Mouse (Mus musculus) hindbrain, embryonic 13.5 days (tissue): Measurements from ENCODE around the gene Copg1. TPM values are rescaled to one million over a fixed set of nuclear protein-coding genes. Genes with fewer than 3 reads are reported as not detected.
A peak's percentile ranks its signal among the peaks of the same experiment; 100 is the strongest.
"Not testable (repeated sequence)": the region's sequence is repeated elsewhere in the genome, so short reads cannot be mapped to it uniquely, and the experiment has no call there.

Experiments used
- ATAC-seq: fragments of 200-750 bp; cut with Nextera tagmentation; 2 replicates; pipeline ENCODE4 v1.8.0; 2017; ENCODE audit warnings: moderate TSS enrichment; ENCODE audit not compliant: low FRiP score
- H3K27ac ChIP-seq: fragments of 300-500 bp; sonication (generic); 2 replicates; pipeline ENCODE4 v1.5.1; 2015; ENCODE audit warnings: inconsistent platforms, mild to moderate bottlenecking, moderate library complexity
- H3K27me3 ChIP-seq: fragments of 300-500 bp; sonication (generic); 2 replicates; pipeline ENCODE4 v1.6.1; 2015; ENCODE audit warnings: mild to moderate bottlenecking, inconsistent platforms
- H3K36me3 ChIP-seq: fragments of 300-500 bp; sonication (generic); 2 replicates; pipeline ENCODE4 v1.6.1; 2015; ENCODE audit warnings: mild to moderate bottlenecking, inconsistent platforms
- H3K4me1 ChIP-seq: fragments of 300-500 bp; sonication (generic); replicated peaks from 2 replicates; pipeline ENCODE4 v1.6.1; 2015; ENCODE audit warnings: inconsistent platforms
- H3K4me2 ChIP-seq: fragments of 300-500 bp; sonication (generic); 2 replicates; pipeline ENCODE4 v1.6.1; 2015; ENCODE audit warnings: inconsistent platforms, mild to moderate bottlenecking, moderate library complexity
- H3K4me3 ChIP-seq: fragments of 300-500 bp; sonication (generic); 2 replicates; pipeline ENCODE4 v1.5.1; 2015; ENCODE audit warnings: mild to moderate bottlenecking, inconsistent platforms
- H3K9ac ChIP-seq: fragments of 300-500 bp; sonication (generic); 2 replicates; pipeline ENCODE4 v1.6.1; 2015; ENCODE audit warnings: mild to moderate bottlenecking, inconsistent platforms
- H3K9me3 ChIP-seq: fragments of 300-500 bp; sonication (generic); 2 replicates; pipeline ENCODE4 v1.6.1; 2016; ENCODE audit warnings: inconsistent platforms
- WGBS: fragments of 180-500 bp; shearing (Covaris S2); methylation state at CpG from one replicate; pipeline ENCODE4 v1.1.7; 2015; 5-methylcytosine and 5-hydroxymethylcytosine counted together
- polyA plus RNA-seq: library from polyadenylated mRNA; unstranded; fragments of >200 nt; fragmentation: Nextera tagmentation; extraction: Ambion mirVana; gene quantifications from 2 replicates; pipeline ENCODE4 v1.2.1, GENCODE M21; 2015

Copg1 gene
- polyA plus RNA-seq, 1 experiment from 2014 or later = 165 TPM

GRCm38 (mm10) chr6:87921201-87921600, 33.6 kb downstream of the Copg1 start:
- Histone ChIP-seq H3K27me3 (no peaks in the 10 kb centered on the region), H3K27ac (no peak overlapping the region), H3K9ac (no peak overlapping the region), H3K9me3 (no peaks in the 10 kb centered on the region), H3K4me1 (no peaks in the 10 kb centered on the region), H3K4me3 (no peak overlapping the region), H3K36me3 (peaks cover 83% of the 10 kb centered on the region), H3K4me2 (no peak overlapping the region)
- no peak for ATAC-seq
- WGBS = 98% methylated on average over 4 of the region's 4 CpGs

GRCm38 (mm10) chr6:87923624-87924023, 36.0 kb downstream of the Copg1 start:
- Histone ChIP-seq H3K27me3 (no peaks in the 10 kb centered on the region), H3K4me3 (no peak overlapping the region), H3K4me2 (no peak overlapping the region), H3K4me1 (no peaks in the 10 kb centered on the region), H3K36me3 (peaks cover 72% of the 10 kb centered on the region), H3K9me3 (no peaks in the 10 kb centered on the region), H3K27ac (no peak overlapping the region), H3K9ac (no peak overlapping the region)
- ATAC-seq = no peak
- WGBS = 88% methylated on average over 1 of the region's 1 CpGs

DNA sequence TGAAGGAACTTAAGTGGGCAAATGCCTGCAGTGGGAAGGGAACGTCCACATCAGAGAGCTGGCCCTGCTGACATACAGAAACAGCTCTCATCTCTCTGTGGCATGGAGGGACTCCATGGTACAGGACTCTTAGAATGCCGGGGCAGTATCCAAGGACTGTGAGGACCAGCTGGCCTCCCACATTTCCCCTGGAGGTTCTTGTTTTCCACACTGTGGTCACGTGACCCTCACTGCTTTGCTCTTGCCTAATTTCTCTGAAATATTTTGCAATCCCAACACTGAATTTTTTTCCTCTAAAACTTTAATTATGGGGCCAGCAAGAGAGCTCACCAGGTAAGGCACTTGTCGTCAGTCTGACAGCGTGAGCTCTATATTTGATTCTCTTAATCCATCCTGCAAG, 47.4 kb downstream of the Copg1 start:
- Histone ChIP-seq H3K9ac (no peak overlapping the region), H3K4me2 (no peak overlapping the region), H3K27me3 (no peaks in the 10 kb centered on the region), H3K27ac (no peak overlapping the region), H3K4me3 (no peak overlapping the region), H3K4me1 (peaks cover 6% of the 10 kb centered on the region), H3K9me3 (no peaks in the 10 kb centered on the region), H3K36me3 (peaks cover 59% of the 10 kb centered on the region)
- WGBS = 93% methylated on average over 5 of the region's 5 CpGs
- no peak for ATAC-seq

DNA sequence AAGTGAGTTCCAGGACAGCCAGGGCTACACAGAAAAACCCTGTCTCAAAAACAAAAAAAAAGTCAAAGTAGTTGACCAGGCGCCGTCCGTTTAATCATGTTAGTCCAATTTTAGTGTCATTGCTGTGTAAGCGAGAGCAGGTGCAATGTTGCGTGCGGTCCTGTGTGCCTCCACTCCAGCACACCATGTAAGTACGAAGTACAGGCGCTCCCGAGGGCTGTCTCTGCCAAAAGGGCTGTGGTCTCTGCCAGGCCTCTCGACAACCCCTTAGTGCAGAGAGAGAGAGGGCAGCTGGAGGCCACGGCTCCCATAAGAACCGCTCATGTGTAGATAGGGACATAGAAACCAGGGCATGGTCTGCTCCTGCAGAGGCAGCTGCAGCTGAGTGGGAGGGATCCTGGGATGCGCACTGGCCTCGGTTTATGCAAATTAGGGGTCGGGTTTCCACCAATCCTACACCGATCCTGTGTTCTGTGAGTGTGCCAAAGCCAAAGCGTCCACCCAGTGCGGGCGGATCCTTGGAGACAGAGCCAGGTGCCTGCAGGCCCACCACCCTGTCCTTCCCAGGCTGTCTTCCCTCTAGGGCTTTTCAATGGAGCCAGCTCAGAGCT, 49.7 kb downstream of the Copg1 start:
- peak overlapping the region; percentile 21; the same call in 1 of the 2 replicates for H3K9ac ChIP-seq
- peaks cover 6% of the 10 kb centered on the region for H3K4me1 ChIP-seq
- no peak overlapping the region for H3K4me2 ChIP-seq
- H3K27me3 ChIP-seq = no peaks in the 10 kb centered on the region
- peaks cover 48% of the 10 kb centered on the region for H3K36me3 ChIP-seq
- no peak overlapping the region for H3K4me3 ChIP-seq
- no peak overlapping the region; the same call in 1 of the 2 replicates for H3K27ac ChIP-seq
- WGBS = 34% methylated on average over 19 of the region's 19 CpGs
- peak; percentile 87 for ATAC-seq
- H3K9me3 ChIP-seq = no peaks in the 10 kb centered on the region

DNA sequence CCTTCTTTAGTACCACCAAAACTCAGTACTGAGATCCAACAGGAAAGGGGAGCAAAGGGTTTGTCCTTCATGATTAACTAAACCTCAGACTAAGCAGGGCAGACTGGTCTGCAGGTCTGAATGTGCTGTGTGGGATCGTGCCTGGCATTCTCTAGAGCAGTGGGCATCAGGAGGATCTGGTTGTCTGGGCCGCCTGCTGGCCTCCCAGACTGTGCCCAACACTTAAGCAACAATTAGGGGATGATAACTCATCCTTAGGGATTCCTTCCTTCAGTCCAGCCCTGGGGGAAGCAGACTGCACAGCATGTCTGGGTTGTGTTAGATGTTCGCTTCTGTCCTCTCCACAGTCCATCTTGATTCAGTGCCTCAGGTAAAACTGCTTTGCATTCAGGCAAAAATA, 51.3 kb downstream of the Copg1 start:
- H3K4me3 ChIP-seq = no peak overlapping the region
- H3K9me3 ChIP-seq = no peaks in the 10 kb centered on the region
- 82% methylated on average over 3 of the region's 3 CpGs for WGBS
- H3K27me3 ChIP-seq = no peaks in the 10 kb centered on the region
- H3K4me1 ChIP-seq = peaks cover 6% of the 10 kb centered on the region
- no peak overlapping the region for H3K27ac ChIP-seq
- H3K9ac ChIP-seq = no peak overlapping the region
- H3K36me3 ChIP-seq = peaks cover 32% of the 10 kb centered on the region
- ATAC-seq = no peak
- H3K4me2 ChIP-seq = no peak overlapping the region

- ATAC-seq = no peak
- H3K27ac ChIP-seq = no peak overlapping the region
Measured at GRCm38 (mm10) chr6:87942179-87942578, 54.6 kb downstream of the Copg1 start.

GRCm38 (mm10) chr6:87962457-87962856, 74.8 kb downstream of the Copg1 start:
- not testable (repeated sequence) for H3K27ac ChIP-seq, ATAC-seq, H3K9ac ChIP-seq, H3K4me1 ChIP-seq, H3K36me3 ChIP-seq, H3K4me3 ChIP-seq, H3K27me3 ChIP-seq, H3K4me2 ChIP-seq
- H3K9me3 ChIP-seq = peaks cover 11% of the 10 kb centered on the region; the same call in 1 of the 2 replicates
- 70% methylated on average over 4 of the region's 4 CpGs for WGBS

More at GRCm38 (mm10) chr6:87942179-87942578, 54.6 kb downstream of the Copg1 start:
- H3K4me1 ChIP-seq = peaks cover 5% of the 10 kb centered on the region
- no peaks in the 10 kb centered on the region for H3K27me3 ChIP-seq
- H3K36me3 ChIP-seq = peaks cover 4% of the 10 kb centered on the region; the same call in 1 of the 2 replicates
- no peaks in the 10 kb centered on the region; the same call in 1 of the 2 replicates for H3K9me3 ChIP-seq
- 83% methylated on average over 7 of the region's 7 CpGs for WGBS
- H3K9ac ChIP-seq = no peak overlapping the region
- H3K4me2 ChIP-seq = no peak overlapping the region
- no peak overlapping the region for H3K4me3 ChIP-seq

Other genes starting within 250 kb of the Copg1 start
- gene Aplf, start 215.6 kb upstream of the Copg1 start, polyA plus RNA-seq = 9.9 and 10.0 TPM in 2 replicates
- gene Efcc1, start 156.9 kb upstream of the Copg1 start, polyA plus RNA-seq = 5.9 and 6.2 TPM in 2 replicates
- 1.1 and 1.5 TPM in 2 replicates for gene Gp9, start 109.7 kb upstream of the Copg1 start, polyA plus RNA-seq
- 9.3 and 9.6 TPM in 2 replicates for gene Rab43, start 75.7 kb upstream of the Copg1 start, polyA plus RNA-seq
- 2.0 and 2.8 TPM in 2 replicates for gene Gm45140, start 52.0 kb upstream of the Copg1 start, polyA plus RNA-seq
- 25.7 and 33.3 TPM in 2 replicates for gene Isy1, start 49.0 kb upstream of the Copg1 start, polyA plus RNA-seq
- gene Cnbp, start 36.7 kb upstream of the Copg1 start, polyA plus RNA-seq = 599 and 604 TPM in 2 replicates
- 37.0 and 38.5 TPM in 2 replicates for gene Hmces, start 26.1 kb downstream of the Copg1 start, polyA plus RNA-seq
- 18.4 and 20.2 TPM in 2 replicates for gene H1fx, start 93.8 kb downstream of the Copg1 start, polyA plus RNA-seq
- gene Rab7, start 157.5 kb downstream of the Copg1 start, polyA plus RNA-seq = 290 and 303 TPM in 2 replicates
- 284 and 286 TPM in 2 replicates for gene Rpn1, start 196.7 kb downstream of the Copg1 start, polyA plus RNA-seq